Comparison of ENCODE assay signal across 10 mouse cellular contexts in the genomic region with DNA sequence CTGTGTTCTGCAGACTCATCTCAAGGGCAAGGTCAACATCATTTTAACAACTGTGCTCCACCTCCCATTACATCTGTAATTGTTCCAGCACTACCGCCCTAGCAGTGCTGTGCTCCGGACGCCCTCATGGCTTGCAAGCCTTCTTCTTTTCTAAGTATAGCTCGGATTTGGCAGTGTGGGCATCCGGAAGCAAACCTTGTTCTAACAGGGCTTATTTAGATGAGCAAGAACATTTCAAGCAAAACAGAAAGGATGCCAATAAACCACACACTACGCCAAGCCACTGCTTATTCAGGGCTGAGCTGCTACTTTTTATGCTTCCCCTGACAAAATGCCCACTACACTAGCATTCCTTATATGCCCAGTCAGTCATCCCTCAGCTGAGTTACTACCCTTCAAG.
DNase-seq lines count a peak whose midpoint lies in the region.
"Had no signal": no experiment of that assay in that cellular context is flagged by ENCODE, and none has a peak within 500 bp of the region (broad histone marks: within the 10 kb centered on the region; RNA-seq: fewer than 3 reads in every experiment).

No protein-coding gene starts in this region.

- DNase-seq in frontal cortex, adult 2 months (ENCODE audit: extremely low spot score in 1 of 2, low spot score in 1 of 2) = peak; percentile 58 to 73
- DNase-seq in frontal cortex, postnatal 14 days (ENCODE audit: low spot score in 2 of 2) = no peak
- DNase-seq in cerebellum, adult 11-12 months = peak; percentile 60
- DNase-seq in cerebellum, postnatal 36 days = peak; percentile 34 to 57
- peak; percentile 60 to 67 for DNase-seq in left cerebral cortex, postnatal 36 days (ENCODE audit: low spot score in 2 of 2)
- no peak for DNase-seq in yolk sac, embryonic 10.5 days (ENCODE audit: low spot score)
- no peak for DNase-seq in thymus, postnatal 25 days
- DNase-seq in thymus, postnatal 0 days (ENCODE audit: low spot score) = no peak
- DNase-seq: forebrain, postnatal 0 days; liver, embryonic 13.5 days had no signal

- intact Hi-C loops in left cerebral cortex, postnatal 36 days (cut with DNase I) = loop anchor here (10.0 kb wide), 1 partner anchor 71 kb away; no protein-coding TSS in a partner anchor

Comparison
In these comparisons a context has a peak if more than half of its experiments do, and no peak if none do; other contexts are left out.
1. DNase-seq: peak in frontal cortex, adult 2 months (2 of 2), cerebellum, adult 11-12 months (single experiment), cerebellum, postnatal 36 days (2 of 2) and left cerebral cortex, postnatal 36 days (2 of 2); none in frontal cortex, postnatal 14 days (0 of 2), yolk sac, embryonic 10.5 days (single experiment), thymus, postnatal 25 days (single experiment) and thymus, postnatal 0 days (single experiment).